Mouse (Mus musculus) bone marrow macrophage, adult 2 months (primary cell): ENCODE measurements around the gene 2310079G19Rik. TPM values are rescaled to one million over a fixed set of nuclear protein-coding genes. Genes with fewer than 3 reads are reported as not detected.

Experiments used
- H3K27ac ChIP-seq: 2 replicates; pipeline ENCODE4 v1.5.1; 2012; ENCODE audit warnings: low read depth, low read length; ENCODE audit not compliant: insufficient read depth
- H3K4me1 ChIP-seq: 2 replicates; pipeline ENCODE4 v1.6.1; 2012; ENCODE audit warnings: low read length; ENCODE audit not compliant: control insufficient read depth, insufficient read depth
- H3K4me3 ChIP-seq: 2 replicates; pipeline ENCODE4 v1.5.1; 2012; ENCODE audit warnings: mild to moderate bottlenecking, low read length, moderate library complexity; ENCODE audit not compliant: insufficient read depth
- CTCF ChIP-seq: IDR thresholded peaks from 2 replicates; pipeline ENCODE4 v1.5.1; 2012; ENCODE audit warnings: low read depth, mild to moderate bottlenecking, low read length, moderate library complexity
- POLR2A ChIP-seq: IDR thresholded peaks from 2 replicates; pipeline ENCODE4 v1.6.1; 2012; ENCODE audit warnings: mild to moderate bottlenecking, low read depth, low read length, borderline replicate concordance
- polyA plus RNA-seq: library from polyadenylated mRNA; stranded (reverse); fragments of >200 nt; gene quantifications from 2 replicates; pipeline ENCODE4 v1.2.4, GENCODE M21; 2012; ENCODE audit not compliant: missing spikeins, insufficient read depth, insufficient read length

The 2310079G19Rik gene
- polyA plus RNA-seq, 1 experiment = not detected

GRCm38 (mm10) chr16:88612712-88613111 is 14.8 kb downstream of the 2310079G19Rik start:
- Histone ChIP-seq H3K4me1 (no peaks in the 10 kb centered on the region), H3K4me3 (no peak overlapping the region), H3K27ac (no peak overlapping the region)
- TF ChIP-seq CTCF (no peak), POLR2A (no peak)

DNA sequence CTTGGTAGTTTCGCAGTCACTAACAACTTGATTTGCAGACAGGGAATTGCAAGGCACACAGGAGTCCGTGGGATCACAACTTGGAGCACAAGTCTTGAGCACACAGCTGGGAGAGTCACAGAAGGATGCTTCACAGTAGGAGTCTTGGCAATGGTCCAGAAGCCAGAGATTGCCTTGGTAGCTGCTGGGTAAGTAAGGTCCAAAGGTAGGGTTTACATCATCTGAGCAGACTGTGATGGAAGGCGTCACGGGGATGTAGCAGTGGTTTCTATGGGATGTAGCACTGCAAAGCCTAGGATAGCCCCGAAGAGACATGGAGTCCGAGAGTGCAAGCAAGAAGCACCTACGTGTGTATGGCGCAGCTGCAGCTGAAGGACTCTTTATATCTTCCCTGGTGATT is 15.5 kb downstream of the 2310079G19Rik start, which contains the start of gene Krtap24-1:
Krtap24-1 (minus strand) TSS at position 358 of the 400 bp plus-strand sequence.
- H3K4me1 ChIP-seq = no peaks in the 10 kb centered on the region
- no peak within 1 kb of the TSS for H3K27ac ChIP-seq
- no peak within 1 kb of the TSS for H3K4me3 ChIP-seq
- TF ChIP-seq CTCF = no peak
- no peak for TF ChIP-seq POLR2A

DNA sequence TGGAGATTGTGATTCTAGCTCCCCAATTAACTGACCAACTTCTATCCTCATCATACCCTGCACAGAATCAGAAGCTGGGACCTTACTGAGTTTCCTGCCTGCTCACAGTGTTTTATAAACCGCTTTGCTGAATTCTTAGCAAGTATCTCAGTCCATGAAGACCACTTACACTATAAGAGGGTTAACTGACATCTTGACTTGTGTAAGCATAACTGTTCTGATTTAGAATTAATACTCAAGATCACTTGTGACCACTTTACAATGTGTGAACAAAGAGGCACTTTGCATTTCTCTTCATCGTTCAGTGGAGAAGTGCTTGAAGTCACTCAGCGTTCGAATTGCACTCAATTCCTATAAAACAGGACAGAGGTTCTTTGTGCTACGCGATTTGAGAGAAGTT is 22.9 kb downstream of the 2310079G19Rik start:
- Histone ChIP-seq H3K27ac (no peak overlapping the region), H3K4me3 (no peak overlapping the region)
- TF ChIP-seq CTCF = no peak
- no peak for TF ChIP-seq POLR2A

DNA sequence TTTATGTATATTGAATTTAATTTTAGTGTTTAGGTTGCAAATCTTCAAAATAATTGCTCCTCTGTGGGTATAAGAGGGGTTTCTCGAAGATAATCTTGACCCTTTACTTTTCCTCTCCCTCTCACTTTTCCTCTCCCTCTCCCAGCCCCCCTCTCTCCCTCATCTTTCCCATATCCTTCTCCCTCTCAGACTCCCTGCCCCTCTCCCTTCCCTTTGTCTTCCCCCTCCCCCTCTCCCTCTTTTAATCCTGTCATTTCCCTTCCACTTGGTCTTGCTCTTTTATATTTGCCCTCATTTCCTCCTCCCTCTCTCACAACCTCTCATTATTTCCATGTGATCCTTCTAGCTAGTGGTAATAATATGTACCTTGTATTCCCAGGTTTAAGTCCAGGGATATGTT is 25.0 kb downstream of the 2310079G19Rik start:
- Histone ChIP-seq H3K27ac (no peak overlapping the region), H3K4me3 (no peak overlapping the region), H3K4me1 (no peaks in the 10 kb centered on the region)
- TF ChIP-seq CTCF = no peak
- no peak for TF ChIP-seq POLR2A

More for the DNA sequence above, 22.9 kb downstream of the 2310079G19Rik start:
- H3K4me1 ChIP-seq = no peaks in the 10 kb centered on the region

- no peaks in the 10 kb centered on the region for H3K4me1 ChIP-seq
- H3K27ac ChIP-seq = no peak overlapping the region
- H3K4me3 ChIP-seq = no peak overlapping the region
- TF ChIP-seq CTCF (no peak), POLR2A (no peak)
Observed at GRCm38 (mm10) chr16:88600303-88600702, 27.2 kb downstream of the 2310079G19Rik start.

GRCm38 (mm10) chr16:88599504-88600237 is 27.8 kb downstream of the 2310079G19Rik start:
- no peak overlapping the region for H3K4me3 ChIP-seq
- H3K4me1 ChIP-seq = no peaks in the 10 kb centered on the region
- H3K27ac ChIP-seq = no peak overlapping the region
- TF ChIP-seq CTCF = no peak
- TF ChIP-seq POLR2A = no peak

GRCm38 (mm10) chr16:88592758-88593157 is 34.7 kb downstream of the 2310079G19Rik start:
- H3K27ac ChIP-seq = no peak overlapping the region
- TF ChIP-seq CTCF (no peak), POLR2A (no peak)
- no peaks in the 10 kb centered on the region for H3K4me1 ChIP-seq
- H3K4me3 ChIP-seq = no peak overlapping the region

DNA sequence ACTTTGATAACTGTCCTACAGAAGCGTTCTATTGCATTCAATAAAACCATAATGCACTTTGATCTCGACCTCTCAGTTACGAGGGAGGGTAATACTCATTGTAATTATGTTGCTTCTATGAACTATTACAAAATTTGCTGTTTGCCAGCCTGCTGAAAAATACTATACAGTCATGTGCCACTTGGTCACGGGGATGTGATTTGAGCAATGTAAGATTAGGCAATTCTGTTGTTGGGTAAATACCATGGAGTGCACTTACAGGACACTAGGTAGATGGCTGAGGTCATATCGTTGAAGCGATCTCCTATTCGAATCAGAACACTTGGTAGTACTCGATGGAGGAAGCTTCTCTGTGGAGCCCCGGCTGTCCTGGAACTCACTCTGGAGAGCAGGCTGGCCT is 44.1 kb downstream of the 2310079G19Rik start:
- no peak overlapping the region for H3K4me3 ChIP-seq
- no peak for TF ChIP-seq CTCF
- TF ChIP-seq POLR2A = no peak
- H3K27ac ChIP-seq = no peak overlapping the region

More for the DNA sequence above, 44.1 kb downstream of the 2310079G19Rik start:
- no peaks in the 10 kb centered on the region for H3K4me1 ChIP-seq

Other genes with a start within 250 kb of the 2310079G19Rik start
- gene Cldn17, start 120.7 kb downstream of the 2310079G19Rik start, polyA plus RNA-seq = not detected in 2 replicates
- not detected in 2 replicates for gene Cldn8, start 64.5 kb downstream of the 2310079G19Rik start, polyA plus RNA-seq
- not detected in 2 replicates for gene Krtap24-1, start 15.4 kb downstream of the 2310079G19Rik start, polyA plus RNA-seq
- not detected in 2 replicates for gene Krtap26-1, start 20.1 kb upstream of the 2310079G19Rik start, polyA plus RNA-seq
- not detected in 2 replicates for gene Krtap27-1, start 44.0 kb upstream of the 2310079G19Rik start, polyA plus RNA-seq
- gene 2310061N02Rik, start 80.3 kb upstream of the 2310079G19Rik start, polyA plus RNA-seq = not detected in 2 replicates
- not detected in 2 replicates for gene Krtap13-1, start 101.2 kb upstream of the 2310079G19Rik start, polyA plus RNA-seq
- gene Krtap13, start 124.0 kb upstream of the 2310079G19Rik start, polyA plus RNA-seq = not detected in 2 replicates
- not detected in 2 replicates for gene 2310034C09Rik, start 131.2 kb upstream of the 2310079G19Rik start, polyA plus RNA-seq
- gene 2310057N15Rik, start 146.5 kb upstream of the 2310079G19Rik start, polyA plus RNA-seq = not detected in 2 replicates
- gene Gm5965, start 150.2 kb upstream of the 2310079G19Rik start, polyA plus RNA-seq = not detected in 2 replicates
- gene Gm20741, start 184.6 kb upstream of the 2310079G19Rik start, polyA plus RNA-seq = not detected in 2 replicates
- gene Krtap15, start 192.5 kb upstream of the 2310079G19Rik start, polyA plus RNA-seq = not detected in 2 replicates
- gene Krtap14, start 198.5 kb upstream of the 2310079G19Rik start, polyA plus RNA-seq = not detected in 2 replicates
- gene Krtap19-1, start 241.7 kb upstream of the 2310079G19Rik start, polyA plus RNA-seq = not detected in 2 replicates
- gene Krtap19-2, start 246.6 kb upstream of the 2310079G19Rik start, polyA plus RNA-seq = not detected in 2 replicates